Mouse (Mus musculus): ENCODE results near the gene Zfp811. TPM values are rescaled to one million over a fixed set of nuclear protein-coding genes. Genes with fewer than 3 reads are reported as not detected.

Zfp811 gene
- polyA plus RNA-seq, 1 experiment from 2014 or later = 1.3 TPM

DNA sequence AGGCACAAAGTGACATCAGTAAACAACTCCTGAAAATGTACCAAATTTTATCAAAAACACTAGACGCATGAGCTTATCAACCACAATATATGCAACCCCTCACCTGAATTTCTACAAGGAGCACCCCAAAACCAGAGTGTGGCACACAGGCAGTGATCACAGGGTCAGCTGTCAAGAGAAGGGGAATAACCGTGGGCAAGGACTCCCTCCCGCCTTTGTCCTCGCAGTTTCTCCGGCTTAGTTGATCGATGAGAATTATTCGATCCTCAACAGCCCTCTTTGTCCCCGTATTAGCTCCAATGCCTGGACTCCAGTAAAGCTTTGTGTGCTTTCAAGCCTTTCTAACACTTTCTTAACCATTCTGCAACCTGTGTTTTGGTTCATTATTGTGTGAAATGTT, 810 bp downstream of the Zfp811 start:
- ATAC-seq (ENCODE audit: extremely low read depth, insufficient number of reproducible peaks, low FRiP score, low TSS enrichment) = no peak
- H3K27me3 ChIP-seq (replicated peaks) = no peaks in the 10 kb centered on the region
- H3K4me1 ChIP-seq = peaks cover 6% of the 10 kb centered on the region
- 9% methylated on average over 8 of the region's 8 CpGs for WGBS
- peak overlapping the region; percentile 70 for H3K4me2 ChIP-seq
- H3K4me3 ChIP-seq = peak overlapping the region; percentile 57
- H3K36me3 ChIP-seq = no peaks in the 10 kb centered on the region
- peak overlapping the region; percentile 69 for H3K9ac ChIP-seq
- no peak overlapping the region for H3K27ac ChIP-seq (replicated peaks)
- no peaks in the 10 kb centered on the region for H3K9me3 ChIP-seq

- Histone ChIP-seq H3K27me3 (replicated peaks) (no peaks in the 10 kb centered on the region), H3K9ac (peak overlapping the region; percentile 66; the same call in 1 of the 2 replicates), H3K4me3 (peak overlapping the region; percentile 89; the same call in 1 of the 2 replicates), H3K4me1 (peaks cover 24% of the 10 kb centered on the region), H3K9me3 (no peaks in the 10 kb centered on the region), H3K36me3 (peaks cover 25% of the 10 kb centered on the region), H3K4me2 (peak overlapping the region; percentile 79), H3K27ac (replicated peaks) (no peak overlapping the region)
- ATAC-seq (ENCODE audit: extremely low read depth, insufficient number of reproducible peaks, low FRiP score, low TSS enrichment) = no peak
- WGBS = 70% methylated on average over 8 of the region's 8 CpGs
Observed at GRCm38 (mm10) chr17:32789244-32789643, 20.5 kb downstream of the Zfp811 start.

GRCm38 (mm10) chr17:32788576-32788975, 21.2 kb downstream of the Zfp811 start:
- H3K4me2 ChIP-seq = peak overlapping the region; percentile 79
- H3K27ac ChIP-seq (replicated peaks) = peak overlapping the region; percentile 97; the same call in 1 of the 2 replicates
- 5% methylated on average over 9 of the region's 9 CpGs for WGBS
- peak overlapping the region; percentile 66 for H3K9ac ChIP-seq
- no peaks in the 10 kb centered on the region for H3K27me3 ChIP-seq (replicated peaks)
- H3K36me3 ChIP-seq = peaks cover 32% of the 10 kb centered on the region
- H3K9me3 ChIP-seq = no peaks in the 10 kb centered on the region
- peaks cover 24% of the 10 kb centered on the region for H3K4me1 ChIP-seq
- ATAC-seq (ENCODE audit: extremely low read depth, insufficient number of reproducible peaks, low FRiP score, low TSS enrichment) = no peak
- H3K4me3 ChIP-seq = peak overlapping the region; percentile 89

GRCm38 (mm10) chr17:32788094-32788559, 21.6 kb downstream of the Zfp811 start, which contains the start of gene Zfp871:
Gene Zfp871 (minus strand): TSS chr17:32788287.
- Histone ChIP-seq H3K9me3 (no peaks in the 10 kb centered on the region), H3K4me1 (peaks cover 24% of the 10 kb centered on the region), H3K27me3 (replicated peaks) (no peaks in the 10 kb centered on the region), H3K4me2 (peak within 1 kb of the TSS; percentile 79), H3K36me3 (peaks cover 36% of the 10 kb centered on the region), H3K27ac (replicated peaks) (peak within 1 kb of the TSS; percentile 97), H3K9ac (peak within 1 kb of the TSS; percentile 98), H3K4me3 (peak within 1 kb of the TSS; percentile 89)
- 0% methylated on average over 22 of the region's 22 CpGs for WGBS
- ATAC-seq (ENCODE audit: extremely low read depth, insufficient number of reproducible peaks, low FRiP score, low TSS enrichment) = peak; percentile 92

DNA sequence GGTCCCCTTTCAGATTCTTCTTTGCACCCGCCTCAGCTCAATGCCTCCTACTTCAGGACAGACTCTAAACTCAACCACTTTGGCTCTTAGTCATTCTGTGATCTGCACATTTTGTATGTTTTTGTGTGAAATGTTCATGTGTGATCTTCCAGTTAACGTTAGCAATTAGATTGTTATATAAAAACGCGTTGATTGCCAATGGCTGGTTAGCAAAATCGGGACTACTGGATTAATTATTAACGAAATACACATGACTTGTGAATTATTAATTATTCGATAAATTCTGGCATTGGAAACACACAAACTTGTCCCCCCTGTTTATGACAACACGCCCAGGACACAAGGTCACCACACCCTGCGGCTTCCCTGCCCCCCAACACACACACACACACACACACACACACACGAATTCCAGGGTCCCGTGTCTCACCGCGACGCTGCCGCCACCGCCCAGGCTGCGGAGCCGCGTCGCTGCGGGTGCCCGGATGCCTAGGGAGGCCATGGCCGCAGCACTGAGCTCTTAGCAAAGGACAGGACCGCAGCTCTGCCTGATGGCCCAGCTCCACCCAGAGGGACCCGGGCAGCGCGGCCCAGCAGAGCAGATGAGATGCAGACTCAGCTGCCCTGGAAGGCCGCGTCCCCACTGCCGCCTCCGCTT, 22.2 kb downstream of the Zfp811 start:
- peak; percentile 79 for ATAC-seq (ENCODE audit: extremely low read depth, insufficient number of reproducible peaks, low FRiP score, low TSS enrichment)
- H3K4me3 ChIP-seq = peak overlapping the region; percentile 89
- H3K27me3 ChIP-seq (replicated peaks) = no peaks in the 10 kb centered on the region
- WGBS = under 1% methylated on average over 31 of the region's 31 CpGs
- peaks cover 42% of the 10 kb centered on the region for H3K36me3 ChIP-seq
- H3K27ac ChIP-seq (replicated peaks) = peak overlapping the region; percentile 97
- peak overlapping the region; percentile 98 for H3K9ac ChIP-seq
- H3K9me3 ChIP-seq = no peaks in the 10 kb centered on the region
- peak overlapping the region; percentile 79 for H3K4me2 ChIP-seq
- H3K4me1 ChIP-seq = peaks cover 24% of the 10 kb centered on the region

GRCm38 (mm10) chr17:32786944-32787343, 22.8 kb downstream of the Zfp811 start:
- Histone ChIP-seq H3K27ac (replicated peaks) (0 out of 2 replicates have a peak overlapping the region, but pooled peaks have one; percentile 97), H3K9me3 (no peaks in the 10 kb centered on the region), H3K4me3 (peak overlapping the region; percentile 89), H3K4me1 (peaks cover 24% of the 10 kb centered on the region), H3K27me3 (replicated peaks) (no peaks in the 10 kb centered on the region), H3K4me2 (peak overlapping the region; percentile 79), H3K36me3 (peaks cover 44% of the 10 kb centered on the region), H3K9ac (peak overlapping the region; percentile 98)
- 52% methylated on average over 6 of the region's 6 CpGs for WGBS
- no peak for ATAC-seq (ENCODE audit: extremely low read depth, insufficient number of reproducible peaks, low FRiP score, low TSS enrichment)

GRCm38 (mm10) chr17:32785656-32786055, 24.1 kb downstream of the Zfp811 start:
- Histone ChIP-seq H3K27ac (replicated peaks) (no peak overlapping the region), H3K9me3 (no peaks in the 10 kb centered on the region), H3K36me3 (peaks cover 46% of the 10 kb centered on the region), H3K27me3 (replicated peaks) (no peaks in the 10 kb centered on the region), H3K9ac (peak overlapping the region; percentile 53; the same call in 1 of the 2 replicates), H3K4me2 (peak overlapping the region; percentile 79), H3K4me1 (peaks cover 24% of the 10 kb centered on the region), H3K4me3 (no peak overlapping the region)
- 80% methylated on average over 3 of the region's 3 CpGs for WGBS
- ATAC-seq (ENCODE audit: extremely low read depth, insufficient number of reproducible peaks, low FRiP score, low TSS enrichment) = no peak

- H3K27me3 ChIP-seq (replicated peaks) = no peaks in the 10 kb centered on the region
- no peak overlapping the region for H3K4me2 ChIP-seq
- no peaks in the 10 kb centered on the region for H3K9me3 ChIP-seq
- H3K27ac ChIP-seq (replicated peaks) = no peak overlapping the region
- peaks cover 80% of the 10 kb centered on the region for H3K36me3 ChIP-seq
- no peak for ATAC-seq (ENCODE audit: extremely low read depth, insufficient number of reproducible peaks, low FRiP score, low TSS enrichment)
- H3K4me3 ChIP-seq = no peak overlapping the region
- H3K9ac ChIP-seq = no peak overlapping the region
- peaks cover 3% of the 10 kb centered on the region; the same call in 1 of the 2 replicates for H3K4me1 ChIP-seq
- 95% methylated on average over 3 of the region's 3 CpGs for WGBS
Observed at GRCm38 (mm10) chr17:32777564-32777963, 32.2 kb downstream of the Zfp811 start.

GRCm38 (mm10) chr17:32771213-32771612, 38.5 kb downstream of the Zfp811 start:
- H3K27ac ChIP-seq (replicated peaks) = no peak overlapping the region

GRCm38 (mm10) chr17:32766422-32766821, 43.3 kb downstream of the Zfp811 start:
- no peaks in the 10 kb centered on the region for H3K9me3 ChIP-seq
- 91% methylated on average over 2 of the region's 2 CpGs for WGBS
- no peaks in the 10 kb centered on the region for H3K27me3 ChIP-seq (replicated peaks)
- no peak for ATAC-seq (ENCODE audit: extremely low read depth, insufficient number of reproducible peaks, low FRiP score, low TSS enrichment)
- no peak overlapping the region for H3K4me3 ChIP-seq
- no peak overlapping the region for H3K9ac ChIP-seq
- H3K27ac ChIP-seq (replicated peaks) = no peak overlapping the region
- no peaks in the 10 kb centered on the region for H3K4me1 ChIP-seq
- no peak overlapping the region for H3K4me2 ChIP-seq
- H3K36me3 ChIP-seq = peaks cover 72% of the 10 kb centered on the region

More at GRCm38 (mm10) chr17:32771213-32771612, 38.5 kb downstream of the Zfp811 start:
- Histone ChIP-seq H3K9me3 (no peaks in the 10 kb centered on the region), H3K4me3 (no peak overlapping the region), H3K27me3 (replicated peaks) (no peaks in the 10 kb centered on the region), H3K4me2 (no peak overlapping the region), H3K9ac (no peak overlapping the region), H3K36me3 (peaks cover 93% of the 10 kb centered on the region), H3K4me1 (peaks cover 4% of the 10 kb centered on the region; the same call in 1 of the 2 replicates)
- WGBS = 46% methylated on average over 1 of the region's 1 CpGs
- no peak for ATAC-seq (ENCODE audit: extremely low read depth, insufficient number of reproducible peaks, low FRiP score, low TSS enrichment)

DNA sequence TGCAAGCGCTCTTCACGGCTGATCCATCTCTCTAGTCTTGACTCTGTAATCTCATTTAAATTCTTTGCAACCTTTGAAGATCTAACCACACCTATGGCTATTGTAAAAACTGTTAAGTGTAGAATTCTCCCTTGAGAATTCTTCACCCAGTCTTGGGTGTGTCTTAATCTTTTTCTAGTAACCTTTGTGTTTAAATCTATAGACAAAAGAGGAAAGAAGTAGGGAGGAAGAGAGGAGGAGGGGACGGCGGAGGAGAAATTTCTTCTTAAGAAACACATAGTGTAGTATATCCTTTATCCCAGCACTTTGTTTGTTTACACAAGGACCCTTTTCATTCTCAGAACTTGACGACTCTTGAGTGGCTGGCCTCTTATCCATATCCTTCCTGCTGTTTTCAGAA, 52.4 kb downstream of the Zfp811 start:
- Histone ChIP-seq H3K4me1 (peaks cover 6% of the 10 kb centered on the region; the same call in 1 of the 2 replicates), H3K36me3 (no peaks in the 10 kb centered on the region), H3K9me3 (no peaks in the 10 kb centered on the region), H3K4me3 (no peak overlapping the region), H3K9ac (no peak overlapping the region), H3K4me2 (no peak overlapping the region), H3K27me3 (replicated peaks) (no peaks in the 10 kb centered on the region), H3K27ac (replicated peaks) (no peak overlapping the region)
- no peak for ATAC-seq (ENCODE audit: extremely low read depth, insufficient number of reproducible peaks, low FRiP score, low TSS enrichment)
- 55% methylated on average over 5 of the region's 5 CpGs for WGBS
